Mouse (Mus musculus): ENCODE measurements around the gene Trf. TPM values are rescaled to one million over a fixed set of nuclear protein-coding genes. Genes with fewer than 3 reads are reported as not detected.

Trf gene
- polyA plus RNA-seq (2014; fragmentation: Illumina TruSeq; extraction: RNeasy Lipid Tissue Mini Kit (QIAGEN cat#74804); ENCODE audit: low read depth, low replicate concordance) = 83.4 TPM

GRCm38 (mm10) chr9:103230151-103230951, at the start of gene Trf, which contains the start of gene Gm20425:
Gene Trf, minus strand, starts transcription at chr9:103230444.
Gene Gm20425, minus strand, starts transcription at chr9:103230307.

GRCm38 (mm10) chr9:103201561-103202260, 28.5 kb downstream of the Trf start, which contains the start of gene Srprb:
Gene Srprb, minus strand, starts transcription at chr9:103202137.

Other genes starting within 250 kb of the Trf start
- gene Slco2a1, start 241.7 kb downstream of the Trf start, polyA plus RNA-seq (2014; fragmentation: Illumina TruSeq; extraction: RNeasy Lipid Tissue Mini Kit (QIAGEN cat#74804); ENCODE audit: low read depth, low replicate concordance) = 10.6 TPM
- 5.4 TPM for gene Rab6b, start 118.7 kb downstream of the Trf start, polyA plus RNA-seq (2014; fragmentation: Illumina TruSeq; extraction: RNeasy Lipid Tissue Mini Kit (QIAGEN cat#74804); ENCODE audit: low read depth, low replicate concordance)
- gene Srprb, start 28.3 kb downstream of the Trf start, polyA plus RNA-seq (2014; fragmentation: Illumina TruSeq; extraction: RNeasy Lipid Tissue Mini Kit (QIAGEN cat#74804); ENCODE audit: low read depth, low replicate concordance) = 8.4 TPM
- gene Gm20425, start 137 bp downstream of the Trf start, polyA plus RNA-seq (2014; fragmentation: Illumina TruSeq; extraction: RNeasy Lipid Tissue Mini Kit (QIAGEN cat#74804); ENCODE audit: low read depth, low replicate concordance) = 2.1 TPM
- not detected for gene 1300017J02Rik, start 74.6 kb upstream of the Trf start, polyA plus RNA-seq (2014; fragmentation: Illumina TruSeq; extraction: RNeasy Lipid Tissue Mini Kit (QIAGEN cat#74804); ENCODE audit: low read depth, low replicate concordance)
- gene Topbp1, start 74.8 kb upstream of the Trf start, polyA plus RNA-seq (2014; fragmentation: Illumina TruSeq; extraction: RNeasy Lipid Tissue Mini Kit (QIAGEN cat#74804); ENCODE audit: low read depth, low replicate concordance) = 37.3 TPM
- gene Cdv3, start 135.4 kb upstream of the Trf start, polyA plus RNA-seq (2014; fragmentation: Illumina TruSeq; extraction: RNeasy Lipid Tissue Mini Kit (QIAGEN cat#74804); ENCODE audit: low read depth, low replicate concordance) = 151 TPM
- gene Bfsp2, start 250.0 kb upstream of the Trf start, polyA plus RNA-seq (2014; fragmentation: Illumina TruSeq; extraction: RNeasy Lipid Tissue Mini Kit (QIAGEN cat#74804); ENCODE audit: low read depth, low replicate concordance) = not detected

All from sigmoid colon, adult 10 weeks (tissue).